Mouse (Mus musculus): ENCODE measurements around the gene Rapgef1.

GRCm38 (mm10) chr2:29588006-29588405, 31.5 kb upstream of the Rapgef1 start:
- TF ChIP-seq TAL1 (IDR thresholded peaks at IDR 0.05; ENCODE audit: low read length) (no peak), GATA1 (IDR thresholded peaks at IDR 0.05; ENCODE audit: low read length) (no peak)
